Mouse (Mus musculus): Measurements from ENCODE around the gene Klhl1.

DNA sequence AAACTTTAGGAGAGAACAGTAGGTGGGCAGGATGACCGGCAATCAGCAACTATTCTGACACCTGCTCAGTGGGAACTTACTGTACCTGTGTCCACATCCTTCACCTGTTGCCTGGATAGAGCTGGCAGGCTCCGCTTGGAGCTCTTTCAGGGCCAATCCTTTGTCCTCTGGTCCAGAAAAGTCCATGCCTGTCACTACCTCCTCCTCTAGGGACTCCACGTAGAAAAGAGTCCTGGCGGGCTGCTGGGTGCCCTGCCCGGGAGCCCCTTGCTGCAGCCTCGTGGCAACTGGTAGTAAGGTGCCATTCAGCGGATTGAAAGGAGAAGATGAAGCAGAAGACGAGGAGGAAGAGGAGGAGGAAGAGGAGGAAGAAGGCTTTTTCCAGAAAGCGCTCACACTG is 1.2 kb downstream of the Klhl1 start:
- TF ChIP-seq CTCF (IDR thresholded peaks at IDR 0.05; ENCODE audit: low read depth): no peak
- TF ChIP-seq EP300 (IDR thresholded peaks at IDR 0.05; ENCODE audit: low read depth): no peak

Measured in liver, postnatal 0 days (tissue).